Mouse (Mus musculus) midbrain, embryonic 14.5 days (tissue): ENCODE data around the gene Tlx2. TPM values are rescaled to one million over a fixed set of nuclear protein-coding genes. Genes with fewer than 3 reads are reported as not detected.

Source experiments
- ATAC-seq: fragments of 200-750 bp; cut with Nextera tagmentation; 2 replicates; pipeline ENCODE4 v1.8.0; 2017; ENCODE audit warnings: moderate number of reproducible peaks, moderate library complexity; ENCODE audit not compliant: low FRiP score, low TSS enrichment
- DNase-seq: peaks from one replicate; pipeline ENCODE4 v3.0.0-alpha.2; 2015
- H3K27ac ChIP-seq: fragments of 300-500 bp; sonication (generic); replicated peaks from 2 replicates; pipeline ENCODE4 v1.5.1; 2014; ENCODE audit warnings: mild to moderate bottlenecking, low read depth, low read length, moderate library complexity
- H3K27me3 ChIP-seq: fragments of 300-500 bp; sonication (generic); 2 replicates; pipeline ENCODE4 v1.6.1; 2014; ENCODE audit warnings: low read length, control low read depth, mixed read lengths; ENCODE audit not compliant: control insufficient read depth, insufficient read depth
- H3K36me3 ChIP-seq: fragments of 300-500 bp; sonication (generic); 2 replicates; pipeline ENCODE4 v1.6.1; 2014; ENCODE audit warnings: low read length, control low read depth; ENCODE audit not compliant: control insufficient read depth, insufficient read depth
- H3K4me1 ChIP-seq: fragments of 300-500 bp; sonication (generic); 2 replicates; pipeline ENCODE4 v1.6.1; 2014; ENCODE audit warnings: mild to moderate bottlenecking, antibody characterized with exemption, low read length, control low read depth; ENCODE audit not compliant: control insufficient read depth, insufficient read depth
- H3K4me2 ChIP-seq: fragments of 300-500 bp; sonication (generic); 2 replicates; pipeline ENCODE4 v1.6.1; 2014; ENCODE audit warnings: mild to moderate bottlenecking, low read length, moderate library complexity
- H3K4me3 ChIP-seq: fragments of 300-500 bp; sonication (generic); replicated peaks from 2 replicates; pipeline ENCODE4 v1.5.1; 2014; ENCODE audit warnings: low read depth, low read length
- H3K9ac ChIP-seq: fragments of 300-500 bp; sonication (generic); replicated peaks from 2 replicates; pipeline ENCODE4 v1.6.1; 2014; ENCODE audit warnings: mild to moderate bottlenecking, low read length, moderate library complexity
- H3K9me3 ChIP-seq: fragments of 300-500 bp; sonication (generic); 2 replicates; pipeline ENCODE4 v1.6.1; 2016; ENCODE audit warnings: low read length, control low read depth, mixed read lengths; ENCODE audit not compliant: control insufficient read depth
- WGBS: fragments of 180-500 bp; shearing (Covaris S2); extraction: QIAGEN DNeasy Blood & Tissue Kit; methylation state at CpG from one replicate; pipeline ENCODE4 v1.1.7; 2014; 5-methylcytosine and 5-hydroxymethylcytosine counted together
- microRNA counts: library from miRNA; unstranded; fragments of <30 nt; microRNA quantifications from one replicate; lab custom pipeline; 2016
- microRNA-seq: library from miRNA; unstranded; fragments of <30 nt; microRNA quantifications from one replicate; pipeline ENCODE4, GENCODE M21; 2016
- polyA plus RNA-seq: library from polyadenylated mRNA; unstranded; fragments of >200 nt; fragmentation: Nextera tagmentation; extraction: Ambion mirVana; gene quantifications from 2 replicates; pipeline ENCODE4 v1.2.1, GENCODE M21; 2014

Tlx2 gene
- polyA plus RNA-seq, 1 experiment from 2014 or later, result not detected

DNA sequence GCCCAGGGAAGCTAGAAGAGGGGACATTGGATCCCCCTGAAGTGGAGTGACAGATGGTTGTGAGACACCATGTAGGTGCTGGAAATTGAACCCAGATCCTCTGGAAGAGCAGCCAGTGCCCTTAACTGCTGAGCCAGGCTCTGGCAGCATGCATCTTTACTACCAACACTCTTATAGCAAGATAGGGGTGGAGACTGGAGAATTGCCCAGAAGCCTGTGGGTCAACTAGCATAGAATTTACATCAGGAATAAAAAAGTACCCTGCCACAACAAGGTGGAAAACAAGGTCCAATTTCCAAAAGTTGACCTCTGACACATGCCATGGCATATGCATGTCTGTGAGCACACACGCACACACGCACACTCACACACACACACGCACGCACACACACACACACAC, 44.9 kb downstream of the Tlx2 start:
- no peak overlapping the region for H3K27ac ChIP-seq
- H3K9me3 ChIP-seq, result no peaks in the 10 kb centered on the region
- no peak overlapping the region for H3K4me3 ChIP-seq
- peaks cover 1% of the 10 kb centered on the region; the same call in 1 of the 2 replicates for H3K27me3 ChIP-seq
- H3K36me3 ChIP-seq, result no peaks in the 10 kb centered on the region
- DNase-seq, result no peak
- no peak overlapping the region for H3K4me2 ChIP-seq
- no peak for ATAC-seq
- WGBS, result 92% methylated on average over 4 of the region's 4 CpGs
- H3K4me1 ChIP-seq, result no peaks in the 10 kb centered on the region
- no peak overlapping the region for H3K9ac ChIP-seq

DNA sequence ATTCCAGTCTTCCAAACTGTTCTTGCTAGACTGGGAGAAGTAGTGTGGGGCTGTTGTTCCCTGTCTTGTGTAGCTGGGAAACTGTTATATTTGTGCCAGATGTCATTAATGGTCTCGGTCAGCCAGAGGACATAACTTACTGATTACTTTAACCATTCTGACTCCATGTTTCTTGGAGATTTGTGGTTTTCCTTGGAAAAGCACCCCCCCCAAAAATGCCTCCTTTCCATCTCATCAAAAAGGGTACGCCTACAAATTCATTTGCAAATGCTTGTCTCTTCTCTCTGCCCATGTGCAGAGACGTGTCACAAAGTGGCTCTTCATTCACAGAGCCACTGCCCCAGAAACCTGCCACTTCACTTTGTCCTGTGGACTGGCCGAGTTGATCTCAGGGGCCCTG, 45.7 kb downstream of the Tlx2 start:
- Histone ChIP-seq H3K9ac (no peak overlapping the region), H3K4me2 (no peak overlapping the region), H3K27me3 (no peaks in the 10 kb centered on the region), H3K36me3 (no peaks in the 10 kb centered on the region), H3K27ac (no peak overlapping the region), H3K9me3 (no peaks in the 10 kb centered on the region), H3K4me3 (no peak overlapping the region), H3K4me1 (no peaks in the 10 kb centered on the region)
- DNase-seq (no peak), ATAC-seq (no peak)
- WGBS, result 68% methylated on average over 4 of the region's 4 CpGs

DNA sequence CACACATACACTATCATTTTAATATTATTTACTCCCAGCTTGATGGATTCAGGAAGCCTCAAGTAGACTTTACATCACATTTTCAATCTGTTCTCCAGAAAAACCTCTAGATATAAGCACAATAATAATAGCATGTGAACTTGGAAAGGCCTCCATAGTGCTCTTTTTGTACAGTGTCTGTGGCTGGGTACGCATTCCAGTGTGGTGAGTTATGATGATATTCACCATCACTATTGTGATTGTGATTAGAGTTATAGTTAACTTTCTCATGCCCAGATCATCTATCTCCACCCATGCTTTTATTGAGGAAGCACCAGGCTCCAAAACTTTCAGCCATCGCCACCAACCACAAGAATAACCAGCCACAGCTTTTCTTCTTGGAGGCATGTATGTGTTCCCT, 46.3 kb downstream of the Tlx2 start:
- H3K27me3 ChIP-seq, result no peaks in the 10 kb centered on the region
- no peaks in the 10 kb centered on the region for H3K36me3 ChIP-seq
- DNase-seq (no peak), ATAC-seq (no peak)
- no peak overlapping the region for H3K9ac ChIP-seq
- no peaks in the 10 kb centered on the region for H3K9me3 ChIP-seq
- no peak overlapping the region for H3K4me3 ChIP-seq
- no peak overlapping the region for H3K4me2 ChIP-seq
- 92% methylated on average over 2 of the region's 2 CpGs for WGBS
- H3K27ac ChIP-seq, result no peak overlapping the region
- no peaks in the 10 kb centered on the region for H3K4me1 ChIP-seq

DNA sequence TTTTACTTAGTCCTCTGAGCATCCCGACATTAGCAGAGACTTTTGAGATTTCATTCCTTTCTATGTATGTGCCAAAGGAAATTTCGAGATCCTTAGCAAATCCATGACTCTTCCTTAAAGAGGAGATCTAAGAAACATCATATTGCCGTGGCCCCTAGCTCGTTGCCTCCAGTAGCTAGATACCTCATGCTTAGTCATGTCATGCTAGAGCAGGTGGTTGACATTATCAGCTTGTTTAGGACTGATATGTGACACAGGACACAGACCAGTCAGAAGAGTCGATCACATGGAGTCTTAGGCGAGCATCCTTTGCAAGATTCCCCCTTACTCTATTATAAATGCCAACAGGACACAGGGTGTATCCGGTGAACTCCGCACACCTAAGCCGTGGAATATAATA, 47.1 kb downstream of the Tlx2 start:
- 87% methylated on average over 9 of the region's 9 CpGs for WGBS
- Histone ChIP-seq H3K27me3 (no peaks in the 10 kb centered on the region), H3K4me1 (no peaks in the 10 kb centered on the region), H3K9me3 (no peaks in the 10 kb centered on the region), H3K27ac (no peak overlapping the region), H3K4me3 (no peak overlapping the region), H3K36me3 (no peaks in the 10 kb centered on the region), H3K4me2 (no peak overlapping the region), H3K9ac (no peak overlapping the region)
- no peak for ATAC-seq
- no peak for DNase-seq

DNA sequence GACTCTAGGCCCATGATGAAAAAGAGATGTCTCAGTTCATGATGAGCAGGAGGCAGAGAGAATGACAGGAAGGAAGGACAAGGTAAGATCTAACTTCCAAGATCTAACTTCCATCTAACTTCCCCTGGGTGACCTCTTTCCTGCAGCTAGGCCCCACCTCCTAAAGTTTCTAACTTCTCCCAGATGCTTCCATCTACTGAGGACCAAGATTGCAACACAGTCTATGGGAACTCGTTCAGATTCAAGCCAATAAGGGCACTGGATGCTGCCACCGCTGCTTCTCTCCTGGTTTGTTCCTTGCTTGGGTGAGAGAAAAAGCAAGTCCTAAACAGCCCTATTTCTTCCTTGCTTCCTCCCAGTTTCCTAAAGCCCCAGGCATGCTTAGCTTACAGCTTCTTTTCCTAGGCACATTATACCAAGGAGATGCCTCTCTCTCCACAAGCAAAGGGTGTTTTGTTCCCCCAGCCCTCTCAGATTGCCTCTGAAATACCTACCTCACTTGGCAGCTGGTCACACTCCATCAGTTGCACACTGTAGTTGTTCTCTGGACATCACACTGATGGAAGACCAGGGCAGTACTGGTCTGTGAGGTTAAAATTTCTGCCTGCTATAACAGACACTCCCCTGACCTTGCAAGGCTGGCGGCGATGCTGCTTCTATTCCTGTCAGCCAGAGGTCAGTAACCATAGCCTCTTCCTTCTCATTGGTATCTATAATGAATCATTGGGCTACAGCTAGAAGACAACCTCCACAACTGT, 49.1 kb downstream of the Tlx2 start:
- Histone ChIP-seq H3K4me2 (no peak overlapping the region), H3K4me3 (no peak overlapping the region), H3K27me3 (no peaks in the 10 kb centered on the region), H3K9ac (no peak overlapping the region), H3K9me3 (no peaks in the 10 kb centered on the region), H3K27ac (no peak overlapping the region), H3K4me1 (no peaks in the 10 kb centered on the region), H3K36me3 (no peaks in the 10 kb centered on the region)
- no peak for ATAC-seq
- WGBS, result 84% methylated on average over 4 of the region's 4 CpGs
- no peak for DNase-seq

DNA sequence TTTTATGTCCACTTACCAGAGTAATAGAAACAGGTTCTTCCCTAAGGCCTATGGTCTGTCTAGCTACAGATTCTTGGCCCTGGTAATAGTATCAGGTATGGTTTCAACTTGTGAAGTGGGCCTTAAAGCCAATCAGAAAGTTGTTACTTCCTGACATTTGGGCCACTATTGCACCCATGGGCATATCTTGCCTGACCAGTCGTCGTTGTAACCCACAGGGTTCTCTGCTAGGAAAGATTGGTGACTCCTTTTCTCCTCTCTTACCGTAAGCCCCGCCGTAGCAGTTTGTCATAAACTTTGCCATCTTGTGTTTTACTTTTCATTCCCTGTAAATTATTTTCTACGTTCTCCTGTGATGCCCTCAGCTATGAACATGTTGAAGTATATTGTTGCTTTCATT, 50.0 kb downstream of the Tlx2 start:
- no peak overlapping the region for H3K4me3 ChIP-seq
- no peak overlapping the region for H3K9ac ChIP-seq
- H3K27ac ChIP-seq, result no peak overlapping the region
- DNase-seq (no peak), ATAC-seq (no peak)
- no peak overlapping the region for H3K4me2 ChIP-seq
- H3K9me3 ChIP-seq, result no peaks in the 10 kb centered on the region
- no peaks in the 10 kb centered on the region for H3K36me3 ChIP-seq
- no peaks in the 10 kb centered on the region for H3K27me3 ChIP-seq
- H3K4me1 ChIP-seq, result no peaks in the 10 kb centered on the region
- WGBS, result 92% methylated on average over 6 of the region's 6 CpGs

DNA sequence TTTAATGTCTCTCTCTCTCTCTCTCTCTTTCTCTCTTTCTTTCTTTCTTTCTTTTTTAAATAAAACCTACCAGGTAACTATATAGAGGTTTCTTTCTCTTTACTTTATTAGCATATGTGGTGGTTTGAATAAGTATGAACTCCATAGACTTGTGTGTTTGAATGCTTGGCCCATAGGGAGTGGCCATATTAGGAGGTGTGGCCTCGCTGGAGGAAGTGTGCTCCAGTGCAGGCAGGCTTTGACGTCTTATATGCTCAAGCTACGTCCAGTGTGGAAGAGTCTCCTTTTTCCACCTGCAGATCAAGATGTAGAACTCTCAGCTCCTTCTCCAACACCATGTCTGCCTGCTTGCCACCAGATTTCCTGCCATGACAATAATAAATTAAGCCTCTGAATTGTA, 51.0 kb downstream of the Tlx2 start:
- 75% methylated on average over 3 of the region's 3 CpGs for WGBS
- no peak overlapping the region for H3K4me3 ChIP-seq
- DNase-seq (no peak), ATAC-seq (no peak)
- H3K9me3 ChIP-seq, result no peaks in the 10 kb centered on the region
- no peaks in the 10 kb centered on the region for H3K27me3 ChIP-seq
- no peak overlapping the region for H3K9ac ChIP-seq
- no peaks in the 10 kb centered on the region for H3K36me3 ChIP-seq
- no peak overlapping the region for H3K27ac ChIP-seq
- no peak overlapping the region for H3K4me2 ChIP-seq
- no peaks in the 10 kb centered on the region for H3K4me1 ChIP-seq

MicroRNA genes within 50 kb of the gene (microRNA counts, 519-probe panel; counts per million panel counts)
- microRNA mmu-miR-3470a+mmu-miR-3470b (lab: Ali Mortazavi, UCI), result not detected

Small RNA genes lying within 50 kb of the gene (microRNA-seq; reads per million reads assigned to microRNA genes)
- gene Mir3470a (not detected), gene Mir7040 (not detected)

Other genes starting within 250 kb of the Tlx2 start
- gene Sema4f, start 130.5 kb downstream of the Tlx2 start, polyA plus RNA-seq, result 11.3 and 11.5 TPM in 2 replicates
- gene M1ap, start 123.4 kb downstream of the Tlx2 start, polyA plus RNA-seq, result 0.28 TPM in 1 of 2 replicates, not detected in the other
- 1.7 TPM in 2 replicates for gene Dok1, start 36.8 kb downstream of the Tlx2 start, polyA plus RNA-seq
- 3.1 and 5.5 TPM in 2 replicates for gene Loxl3, start 36.1 kb downstream of the Tlx2 start, polyA plus RNA-seq
- 111 and 145 TPM in 2 replicates for gene Aup1, start 15.8 kb downstream of the Tlx2 start, polyA plus RNA-seq
- 38.5 and 53.1 TPM in 2 replicates for gene Htra2, start 15.0 kb downstream of the Tlx2 start, polyA plus RNA-seq
- gene Dqx1, start 12.4 kb downstream of the Tlx2 start, polyA plus RNA-seq, result 0.53 and 0.68 TPM in 2 replicates
- gene Pcgf1, start 7.6 kb upstream of the Tlx2 start, polyA plus RNA-seq, result 43.5 and 58.8 TPM in 2 replicates
- not detected in 2 replicates for gene Lbx2, start 16.1 kb upstream of the Tlx2 start, polyA plus RNA-seq
- gene Ccdc142, start 31.3 kb upstream of the Tlx2 start, polyA plus RNA-seq, result 4.2 and 6.2 TPM in 2 replicates
- 4.3 and 4.8 TPM in 2 replicates for gene Gm42688, start 31.3 kb upstream of the Tlx2 start, polyA plus RNA-seq
- gene Mrpl53, start 38.7 kb upstream of the Tlx2 start, polyA plus RNA-seq, result 120 and 139 TPM in 2 replicates
- gene Mogs, start 45.2 kb upstream of the Tlx2 start, polyA plus RNA-seq, result 22.4 and 22.6 TPM in 2 replicates
- gene Wbp1, start 51.3 kb upstream of the Tlx2 start, polyA plus RNA-seq, result 155 and 157 TPM in 2 replicates
- gene Ino80b, start 55.1 kb upstream of the Tlx2 start, polyA plus RNA-seq, result 13.1 and 14.2 TPM in 2 replicates
- gene Rtkn, start 65.2 kb upstream of the Tlx2 start, polyA plus RNA-seq, result 5.0 and 8.8 TPM in 2 replicates
- 19.4 and 30.3 TPM in 2 replicates for gene Wdr54, start 86.1 kb upstream of the Tlx2 start, polyA plus RNA-seq
- gene 1700003E16Rik, start 86.1 kb upstream of the Tlx2 start, polyA plus RNA-seq, result 5.9 and 7.1 TPM in 2 replicates
- 134 and 135 TPM in 2 replicates for gene Dctn1, start 95.6 kb upstream of the Tlx2 start, polyA plus RNA-seq
- 0.27 and 0.55 TPM in 2 replicates for gene Slc4a5, start 149.5 kb upstream of the Tlx2 start, polyA plus RNA-seq